8 mouse cellular contexts compared by ENCODE assay signal in the genomic region with DNA sequence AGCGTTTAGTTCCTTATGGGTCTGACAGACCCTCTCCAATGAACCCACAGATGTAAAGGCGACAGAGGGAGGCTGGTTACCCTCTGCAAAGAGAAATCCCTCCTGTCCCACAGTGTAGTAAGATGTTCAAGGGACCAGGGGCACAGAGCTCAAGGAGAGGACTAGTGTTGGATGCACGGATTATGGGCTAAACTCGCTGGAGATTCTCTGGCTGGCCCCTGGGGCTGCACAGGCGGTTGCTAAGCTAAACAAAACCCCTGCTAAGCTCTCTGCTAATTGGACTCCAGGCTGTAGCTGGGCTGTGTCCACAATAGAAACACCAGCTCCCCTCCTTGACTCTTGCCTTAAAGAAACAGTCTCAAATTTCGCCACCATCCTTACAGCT. TPM values are rescaled to one million over a fixed set of nuclear protein-coding genes. Genes with fewer than 3 reads are reported as not detected.
DNase-seq lines count a peak whose midpoint lies in the region; ATAC-seq and TF ChIP-seq lines count a peak whose summit lies in the region.

A gene (minus strand): TSS at position 329 of the 385 bp plus-strand sequence.

- H3K9me3 ChIP-seq in heart, embryonic 16.5 days (replicated peaks; ENCODE audit: control insufficient read depth, low read length): no peaks in the 10 kb centered on the region
- H3K9me3 ChIP-seq in forebrain, embryonic 15.5 days: no peaks in the 10 kb centered on the region
- no peaks in the 10 kb centered on the region for H3K9me3 ChIP-seq in limb, embryonic 13.5 days

- TF ChIP-seq POLR2A in small intestine, adult 2 months (IDR thresholded peaks at IDR 0.05; ENCODE audit: low read depth, low read length): no peak

- H3K4me1 ChIP-seq in heart, embryonic 16.5 days (ENCODE audit: control insufficient read depth, insufficient read depth, low read length): peaks cover 12% of the 10 kb centered on the region
- H3K4me1 ChIP-seq in forebrain, embryonic 15.5 days: peaks cover 15% of the 10 kb centered on the region
- H3K4me1 ChIP-seq in limb, embryonic 13.5 days: peaks cover 14% of the 10 kb centered on the region
- peaks cover 7% of the 10 kb centered on the region for H3K4me1 ChIP-seq in small intestine, adult 2 months (ENCODE audit: control insufficient read depth, insufficient read depth, insufficient read length, low read length)

- H3K4me3 ChIP-seq in heart, embryonic 16.5 days (ENCODE audit: low read length): peak within 1 kb of the TSS; percentile 44
- H3K4me3 ChIP-seq in forebrain, embryonic 15.5 days: peak within 1 kb of the TSS; percentile 39
- peak within 1 kb of the TSS; percentile 44 for H3K4me3 ChIP-seq in limb, embryonic 13.5 days
- peak within 1 kb of the TSS; percentile 32 for H3K4me3 ChIP-seq in small intestine, adult 2 months (ENCODE audit: low read depth, low read length)

- H3K36me3 ChIP-seq in heart, embryonic 16.5 days (ENCODE audit: control insufficient read depth, insufficient read depth): no peaks in the 10 kb centered on the region
- no peaks in the 10 kb centered on the region for H3K36me3 ChIP-seq in forebrain, embryonic 15.5 days
- H3K36me3 ChIP-seq in limb, embryonic 13.5 days: no peaks in the 10 kb centered on the region
- no peaks in the 10 kb centered on the region for H3K36me3 ChIP-seq in small intestine, adult 2 months (ENCODE audit: control insufficient read depth, insufficient read depth, low read length)

- intact Hi-C loops in heart, postnatal 14 days (cut with DNase I): no loop called here

- H3K4me2 ChIP-seq in heart, embryonic 16.5 days (ENCODE audit: low read depth, low read length): peak within 1 kb of the TSS; percentile 79
- H3K4me2 ChIP-seq in forebrain, embryonic 15.5 days (replicated peaks): peak within 1 kb of the TSS; percentile 74
- peak within 1 kb of the TSS; percentile 80 for H3K4me2 ChIP-seq in limb, embryonic 13.5 days (replicated peaks)

- TF ChIP-seq CTCF in small intestine, adult 2 months (IDR thresholded peaks at IDR 0.05; ENCODE audit: extremely low read depth, insufficient read length, insufficient replicate concordance, low read depth, low read length): no peak

- H3K9ac ChIP-seq in heart, embryonic 16.5 days (ENCODE audit: low read length): peak within 1 kb of the TSS; percentile 57
- peak within 1 kb of the TSS; percentile 45 for H3K9ac ChIP-seq in forebrain, embryonic 15.5 days (replicated peaks)
- peak within 1 kb of the TSS; percentile 66 for H3K9ac ChIP-seq in limb, embryonic 13.5 days

- peaks cover 11% of the 10 kb centered on the region for H3K27me3 ChIP-seq in heart, embryonic 16.5 days (ENCODE audit: control insufficient read depth, insufficient read depth, low read length)
- no peaks in the 10 kb centered on the region for H3K27me3 ChIP-seq in forebrain, embryonic 15.5 days
- H3K27me3 ChIP-seq in limb, embryonic 13.5 days: peaks cover 26% of the 10 kb centered on the region
- H3K27me3 ChIP-seq in small intestine, adult 2 months (ENCODE audit: control insufficient read depth, insufficient read depth, low read length): peaks cover 14% of the 10 kb centered on the region

- DNase-seq in heart, postnatal 14 days: no peak
- peak; percentile 15 for DNase-seq in brain, adult 2 months (ENCODE audit: low read depth, low spot score)
- DNase-seq in urinary bladder, postnatal 4 days (ENCODE audit: low spot score in 2 of 2): no peak
- no peak for DNase-seq in adrenal gland, adult (ENCODE audit: inconsistent age in 2 of 2, low spot score in 1 of 2)

- no peak within 1 kb of the TSS for H3K27ac ChIP-seq in heart, embryonic 16.5 days (ENCODE audit: low read length)
- H3K27ac ChIP-seq in forebrain, embryonic 15.5 days (replicated peaks): no peak within 1 kb of the TSS
- no peak within 1 kb of the TSS for H3K27ac ChIP-seq in limb, embryonic 13.5 days
- no peak within 1 kb of the TSS for H3K27ac ChIP-seq in small intestine, adult 2 months (ENCODE audit: insufficient read depth, low read depth, low read length)

- no peak for ATAC-seq in heart, embryonic 16.5 days (replicated peaks; ENCODE audit: extremely low read depth, insufficient read depth, low FRiP score)
- ATAC-seq in forebrain, embryonic 15.5 days (replicated peaks): peak; percentile 63
- ATAC-seq in limb, embryonic 13.5 days (ENCODE audit: low FRiP score, low read depth): peak; percentile 44; the same call in 1 of the 2 replicates

- WGBS in heart, embryonic 16.5 days: 8% methylated on average over 6 of the region's 6 CpGs
- 2% methylated on average over 6 of the region's 6 CpGs for WGBS in forebrain, embryonic 15.5 days
- WGBS in limb, embryonic 13.5 days: under 1% methylated on average over 6 of the region's 6 CpGs
- WGBS in small intestine, adult 2 months: 21% methylated on average over 6 of the region's 6 CpGs

RNA-seq across cellular contexts. Expression of the gene that starts here (rescaled TPM):
- polyA plus RNA-seq in heart, embryonic 16.5 days (2015; fragmentation: Nextera tagmentation; extraction: Ambion mirVana): 3.0 and 3.4 TPM in 2 replicates
- 1 to 10 TPM; 3.3 to 3.7 TPM for total RNA-seq in heart, postnatal 14 days (2021)
- 4.5 and 5.1 TPM in 2 replicates for polyA plus RNA-seq in forebrain, embryonic 15.5 days (2015; fragmentation: Nextera tagmentation; extraction: Ambion mirVana)
- 10.9 and 12.1 TPM in 2 replicates for polyA plus RNA-seq in limb, embryonic 13.5 days (2015; fragmentation: Nextera tagmentation; extraction: Ambion mirVana)
- 1.7 and 3.1 TPM in 2 replicates for polyA plus RNA-seq in small intestine, adult 2 months (2012; rRNA removed)
